Mouse (Mus musculus) intestine, postnatal 0 days (tissue): Measurements from ENCODE around the gene Saa2. TPM values are rescaled to one million over a fixed set of nuclear protein-coding genes. Genes with fewer than 3 reads are reported as not detected.
A peak's percentile ranks its signal among the peaks of the same experiment; 100 is the strongest.
"Not testable (repeated sequence)": the region's sequence is repeated elsewhere in the genome, so short reads cannot be mapped to it uniquely, and the experiment has no call there.

Source experiments
- ATAC-seq: fragments of 200-750 bp; cut with Nextera tagmentation; 2 replicates; pipeline ENCODE4 v1.8.0; 2017; ENCODE audit warnings: mild to moderate bottlenecking, moderate TSS enrichment, moderate library complexity
- H3K27ac ChIP-seq: fragments of 300-500 bp; sonication (generic); 2 replicates; pipeline ENCODE4 v1.5.1; 2014; ENCODE audit warnings: mild to moderate bottlenecking, low read depth, low read length, moderate library complexity
- H3K27me3 ChIP-seq: fragments of 300-500 bp; sonication (generic); replicated peaks from 2 replicates; pipeline ENCODE4 v1.6.1; 2014; ENCODE audit warnings: low read length, mixed read lengths; ENCODE audit not compliant: control insufficient read depth, insufficient read depth
- H3K36me3 ChIP-seq: fragments of 300-500 bp; sonication (generic); 2 replicates; pipeline ENCODE4 v1.6.1; 2014; ENCODE audit warnings: mild to moderate bottlenecking, moderate library complexity; ENCODE audit not compliant: control insufficient read depth, insufficient read depth
- H3K4me1 ChIP-seq: fragments of 300-500 bp; sonication (generic); replicated peaks from 2 replicates; pipeline ENCODE4 v1.6.1; 2014; ENCODE audit warnings: antibody characterized with exemption, low read length, mixed read lengths; ENCODE audit not compliant: control insufficient read depth, insufficient read depth
- H3K4me2 ChIP-seq: fragments of 300-500 bp; sonication (generic); replicated peaks from 2 replicates; pipeline ENCODE4 v1.6.1; 2014; ENCODE audit warnings: low read depth, mild to moderate bottlenecking, moderate library complexity
- H3K4me3 ChIP-seq: fragments of 300-500 bp; sonication (generic); 2 replicates; pipeline ENCODE4 v1.5.1; 2014; ENCODE audit warnings: low read depth, low read length
- H3K9ac ChIP-seq: fragments of 300-500 bp; sonication (generic); 2 replicates; pipeline ENCODE4 v1.6.1; 2014; ENCODE audit warnings: mild to moderate bottlenecking, low read depth, low read length
- H3K9me3 ChIP-seq: fragments of 300-500 bp; sonication (generic); 2 replicates; pipeline ENCODE4 v1.6.1; 2016; ENCODE audit warnings: mixed run types; ENCODE audit not compliant: control insufficient read depth
- CTCF ChIP-seq: sonication (generic); IDR thresholded peaks from 2 replicates; pipeline ENCODE4 v1.5.1; 2016; ENCODE audit warnings: low read depth, mild to moderate bottlenecking, control low read depth, antibody characterized with exemption, moderate library complexity
- WGBS: fragments of 180-500 bp; shearing (Covaris S2); extraction: QIAGEN DNeasy Blood & Tissue Kit; methylation state at CpG from one replicate; pipeline ENCODE4 v1.1.7; 2014; 5-methylcytosine and 5-hydroxymethylcytosine counted together
- polyA plus RNA-seq: library from polyadenylated mRNA; unstranded; fragments of >200 nt; fragmentation: Nextera tagmentation; extraction: Ambion mirVana; gene quantifications from 2 replicates; pipeline ENCODE4 v1.2.1, GENCODE M21; 2015

Gene Saa2
- polyA plus RNA-seq, 1 experiment from 2014 or later = not detected

DNA sequence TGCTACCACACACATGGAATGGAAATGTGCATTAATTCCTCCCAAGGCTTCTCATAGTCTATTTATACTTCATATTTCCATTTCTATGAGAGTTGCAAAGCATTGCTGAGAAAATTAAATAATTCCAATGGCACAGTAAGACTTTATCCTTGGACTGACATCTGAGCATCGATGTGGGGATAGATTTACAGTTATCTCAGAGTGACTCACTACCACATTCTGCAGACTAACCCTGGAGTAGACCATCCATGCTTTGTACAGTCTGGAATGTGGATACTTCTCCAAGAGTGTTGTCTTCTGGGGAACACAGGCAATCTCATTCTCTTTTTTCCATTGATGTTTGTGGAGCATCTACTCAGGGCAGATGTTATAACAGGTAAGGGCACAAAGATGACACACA lies 24.0 kb upstream of the Saa2 start:
- H3K4me3 ChIP-seq = no peak overlapping the region
- no peak overlapping the region for H3K9ac ChIP-seq
- H3K27me3 ChIP-seq = no peaks in the 10 kb centered on the region
- 82% methylated on average over 1 of the region's 1 CpGs for WGBS
- no peaks in the 10 kb centered on the region for H3K36me3 ChIP-seq
- TF ChIP-seq CTCF = no peak
- peaks cover 3% of the 10 kb centered on the region; the same call in 1 of the 2 replicates for H3K4me1 ChIP-seq
- no peak overlapping the region for H3K4me2 ChIP-seq
- no peaks in the 10 kb centered on the region for H3K9me3 ChIP-seq
- H3K27ac ChIP-seq = no peak overlapping the region
- no peak for ATAC-seq

DNA sequence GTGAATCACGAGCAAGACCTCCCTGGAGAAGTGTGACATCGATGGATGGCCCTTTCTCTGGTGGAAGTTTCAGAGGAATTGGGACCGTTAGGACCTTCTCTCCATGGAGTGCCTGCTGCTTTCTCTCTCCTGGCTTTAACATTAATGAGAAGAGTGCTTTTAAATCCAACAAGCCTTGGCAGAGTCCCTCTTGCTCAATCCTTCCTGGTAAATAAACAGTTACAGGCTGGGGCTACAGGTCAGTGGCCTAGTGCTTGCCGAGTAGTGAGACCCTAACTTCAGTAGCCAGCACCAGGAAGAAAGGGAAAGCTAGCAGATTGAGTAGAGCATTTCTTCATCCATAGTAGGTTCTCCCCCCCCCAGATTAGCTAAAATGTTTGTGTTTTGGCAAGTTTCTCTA lies 19.1 kb upstream of the Saa2 start, which contains the start of gene Saa4:
TSS of gene Saa4 (minus strand) at position 146 of the 400 bp plus-strand sequence.
- Histone ChIP-seq H3K27me3 (no peaks in the 10 kb centered on the region), H3K9ac (no peak within 1 kb of the TSS), H3K4me2 (no peak within 1 kb of the TSS), H3K9me3 (no peaks in the 10 kb centered on the region), H3K4me1 (0 out of 2 replicates have a peak, but pooled peaks cover under 1% of the 10 kb centered on the region), H3K4me3 (no peak within 1 kb of the TSS), H3K36me3 (no peaks in the 10 kb centered on the region), H3K27ac (no peak within 1 kb of the TSS)
- 78% methylated on average over 4 of the region's 4 CpGs for WGBS
- ATAC-seq = no peak
- no peak for TF ChIP-seq CTCF

DNA sequence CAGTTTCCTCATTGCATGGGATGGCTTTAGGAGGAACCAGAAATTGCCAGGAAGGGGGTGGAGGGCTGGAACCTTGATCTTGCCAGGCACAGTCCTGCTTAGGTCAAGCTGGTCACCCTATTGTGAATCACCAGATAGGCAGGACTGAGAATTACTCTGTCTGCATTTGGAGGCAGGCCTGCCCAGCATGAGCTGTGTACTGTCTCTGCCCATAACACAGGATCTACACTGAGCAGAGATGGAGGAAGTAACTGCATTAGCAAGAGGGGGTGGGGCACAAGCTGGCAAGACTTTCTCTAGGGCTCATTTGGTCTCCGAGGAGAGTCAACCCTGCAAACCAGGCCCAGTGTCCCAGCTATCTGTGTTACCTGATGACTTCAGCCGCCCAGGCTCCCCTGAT lies 16.6 kb upstream of the Saa2 start:
- ATAC-seq = peak; percentile 48
- Histone ChIP-seq H3K4me1 (0 out of 2 replicates have a peak, but pooled peaks cover 7% of the 10 kb centered on the region), H3K4me3 (no peak overlapping the region), H3K9me3 (no peaks in the 10 kb centered on the region), H3K4me2 (no peak overlapping the region), H3K27ac (no peak overlapping the region), H3K27me3 (no peaks in the 10 kb centered on the region), H3K9ac (no peak overlapping the region), H3K36me3 (no peaks in the 10 kb centered on the region)
- TF ChIP-seq CTCF = no peak
- WGBS = 52% methylated on average over 2 of the region's 2 CpGs

DNA sequence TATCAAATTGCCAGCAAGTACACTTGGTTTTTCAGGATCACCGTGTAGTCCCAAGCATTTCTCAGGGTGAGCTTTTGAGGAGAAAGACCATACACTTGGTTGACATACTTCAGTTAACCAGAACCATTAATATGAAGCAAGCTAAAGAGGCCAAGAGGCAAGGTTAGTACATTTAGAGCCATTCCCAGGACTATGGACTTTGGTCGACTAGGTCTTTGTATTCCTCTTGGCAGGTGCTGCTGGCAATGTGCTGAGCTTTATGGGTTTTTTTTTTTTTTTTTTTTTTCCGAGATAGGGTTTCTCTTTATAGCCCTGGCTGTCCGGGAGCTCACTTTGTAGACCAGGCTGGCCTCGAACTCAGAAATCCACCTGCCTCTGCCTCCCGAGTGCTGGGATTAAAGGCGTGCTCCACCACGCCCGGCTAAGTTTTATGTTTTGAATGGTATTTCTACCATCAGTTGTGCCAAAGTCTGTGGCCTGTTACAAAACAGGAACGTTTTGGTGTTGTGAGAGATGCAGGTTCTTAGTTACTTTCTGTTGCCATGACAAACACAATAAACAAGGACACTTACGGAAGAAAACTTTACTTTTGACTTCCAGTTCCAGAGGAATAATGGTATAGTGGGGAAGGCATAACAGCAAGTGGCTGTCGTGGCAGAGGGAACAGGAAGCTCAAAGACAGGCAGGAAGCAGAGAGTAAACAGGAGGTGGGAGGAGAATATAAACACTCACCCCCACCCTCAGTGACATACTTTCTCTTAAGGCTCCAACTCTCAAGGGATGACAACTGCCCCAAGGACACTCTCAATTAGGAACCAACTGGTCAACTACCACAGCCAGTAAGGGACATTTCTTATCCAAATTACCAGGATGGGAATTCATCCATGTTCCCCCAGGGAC lies 12.8 kb upstream of the Saa2 start:
- 50% methylated on average over 12 of the region's 12 CpGs for WGBS
- Histone ChIP-seq H3K36me3 (no peaks in the 10 kb centered on the region), H3K9me3 (no peaks in the 10 kb centered on the region), H3K4me1 (0 out of 2 replicates have a peak, but pooled peaks cover 7% of the 10 kb centered on the region), H3K4me2 (no peak overlapping the region), H3K27me3 (no peaks in the 10 kb centered on the region), H3K4me3 (no peak overlapping the region), H3K27ac (peak overlapping the region; percentile 60), H3K9ac (no peak overlapping the region)
- peak; percentile 88 for ATAC-seq
- TF ChIP-seq CTCF = no peak

DNA sequence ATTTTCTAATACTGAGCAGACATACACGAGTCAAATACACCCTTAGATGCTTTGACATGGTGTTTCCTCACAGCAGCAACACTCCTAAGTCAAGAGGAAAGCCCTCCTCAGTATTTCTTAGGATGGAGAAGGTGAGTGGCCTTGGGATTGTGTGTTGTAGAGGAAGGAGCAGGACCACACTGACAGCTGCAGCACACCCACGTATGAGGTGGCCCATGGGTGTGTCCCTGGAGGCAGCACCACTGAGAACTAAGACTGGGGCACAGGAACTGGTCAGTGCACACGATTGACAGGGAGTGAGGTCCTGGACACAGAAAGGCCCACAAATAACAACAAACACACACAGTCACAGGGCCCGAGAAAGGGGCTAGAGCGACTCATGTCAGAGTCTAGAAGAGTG lies 11.5 kb upstream of the Saa2 start:
- H3K4me2 ChIP-seq, H3K27ac ChIP-seq, ATAC-seq, H3K4me1 ChIP-seq, H3K9me3 ChIP-seq, H3K9ac ChIP-seq, H3K27me3 ChIP-seq, H3K36me3 ChIP-seq, H3K4me3 ChIP-seq: not testable (repeated sequence)
- 74% methylated on average over 5 of the region's 5 CpGs for WGBS

DNA sequence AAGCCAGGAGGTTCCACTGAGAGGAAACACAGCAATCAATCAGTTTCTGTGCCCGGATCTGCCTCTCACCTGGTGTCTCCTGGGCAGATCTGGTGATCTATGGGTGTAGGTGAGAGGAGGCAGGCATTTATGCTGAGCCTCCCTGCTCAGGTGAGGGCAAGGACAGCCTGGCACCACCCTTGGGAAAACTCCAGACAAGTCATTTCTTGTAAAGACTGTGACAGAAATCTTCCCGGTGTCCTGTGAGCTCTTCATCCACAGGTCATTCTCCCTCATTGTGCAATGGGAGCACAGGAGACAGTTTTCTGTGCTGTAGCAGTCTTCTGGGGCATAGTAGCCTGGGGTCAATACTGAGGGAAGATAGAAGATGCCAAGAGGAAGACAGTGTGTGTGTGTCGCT lies 8.7 kb upstream of the Saa2 start, which contains the start of gene Saa1:
TSS of gene Saa1 (minus strand) at position 101 of the 400 bp plus-strand sequence.
- H3K4me1 ChIP-seq, H3K36me3 ChIP-seq, H3K9me3 ChIP-seq, H3K9ac ChIP-seq, H3K4me3 ChIP-seq, ATAC-seq, H3K27me3 ChIP-seq, H3K4me2 ChIP-seq, H3K27ac ChIP-seq: not testable (repeated sequence)
- 80% methylated on average over 2 of the region's 3 CpGs for WGBS
